In genomic region chr7:75047827-75048226, GRCm38 (mm10) we compare ENCODE assay signal across 12 mouse cellular contexts.
"Had no signal": no experiment of that assay in that cellular context is flagged by ENCODE, and none has a peak within 500 bp of the region (broad histone marks: within the 10 kb centered on the region; RNA-seq: fewer than 3 reads in every experiment).

No protein-coding gene starts in this region.

- H3K27me3 ChIP-seq: liver, embryonic 13.5 days had no signal

- H3K4me3 ChIP-seq: left cerebral cortex, adult 2 months; liver, embryonic 13.5 days had no signal

- H3K9me3 ChIP-seq: liver, embryonic 13.5 days had no signal

- H3K27ac ChIP-seq: kidney, postnatal 0 days; left cerebral cortex, adult 2 months; liver, embryonic 13.5 days had no signal

- H3K4me2 ChIP-seq: liver, embryonic 13.5 days; midbrain, embryonic 11.5 days had no signal

- H3K9ac ChIP-seq: liver, embryonic 13.5 days had no signal

- DNase-seq: kidney, adult 18-20 months; kidney, postnatal 25 days; liver, embryonic 13.5 days; lung, adult 2 months; lung, postnatal 14 days; lung, postnatal 4 days; midbrain, embryonic 14.5 days; thymus, adult 2 months; thymus, postnatal 25 days had no signal

- H3K36me3 ChIP-seq: liver, embryonic 13.5 days had no signal
